Mouse (Mus musculus): Measurements from ENCODE around the gene Sult2b1.

DNA sequence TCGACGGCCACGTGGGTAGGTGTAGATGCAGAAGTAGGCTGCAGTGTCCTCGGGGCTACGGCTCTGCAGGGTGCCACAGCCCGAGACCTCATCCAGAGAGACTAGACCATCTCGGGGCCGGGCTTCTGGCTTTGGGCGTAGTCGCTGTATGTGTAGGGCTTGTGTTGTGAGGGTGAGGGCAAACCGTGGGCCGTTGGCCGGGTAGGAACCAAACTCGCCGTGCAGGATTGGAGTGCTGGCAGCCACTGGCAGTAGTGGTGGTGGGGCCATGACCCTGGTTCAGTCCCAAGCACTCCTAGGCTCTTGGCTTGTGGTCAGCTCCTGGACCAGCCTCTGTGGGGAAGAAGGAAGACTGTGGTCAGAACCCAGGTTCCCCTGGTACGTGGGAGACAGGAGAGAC lies 71.1 kb downstream of the Sult2b1 start:
- TF ChIP-seq POLR2A (IDR thresholded peaks at IDR 0.05; ENCODE audit: borderline replicate concordance, extremely low read depth, low read depth, low read length), result peak; percentile 34; the same call in 1 of the 2 replicates
- TF ChIP-seq CTCF (IDR thresholded peaks at IDR 0.05; ENCODE audit: insufficient read depth, low read length), result no peak
